Mouse (Mus musculus): Measurements from ENCODE around the gene Mogat2. TPM values are rescaled to one million over a fixed set of nuclear protein-coding genes. Genes with fewer than 3 reads are reported as not detected.

Gene Mogat2
- polyA plus RNA-seq, 1 experiment from 2014 or later, result 0.95 TPM

GRCm38 (mm10) chr7:99191411-99191810 is 47.0 kb downstream of the Mogat2 start:
- no peak overlapping the region for H3K27ac ChIP-seq (ENCODE audit: low read length)
- H3K4me2 ChIP-seq (ENCODE audit: low read depth, low read length), result no peak overlapping the region
- ATAC-seq (replicated peaks; ENCODE audit: extremely low read depth, insufficient read depth, low FRiP score), result no peak

GRCm38 (mm10) chr7:99189885-99190284 is 48.5 kb downstream of the Mogat2 start:
- Histone ChIP-seq H3K36me3 (ENCODE audit: control insufficient read depth, insufficient read depth) (no peaks in the 10 kb centered on the region), H3K27ac (ENCODE audit: low read length) (no peak overlapping the region), H3K4me3 (ENCODE audit: low read length) (no peak overlapping the region), H3K4me1 (ENCODE audit: control insufficient read depth, insufficient read depth, low read length) (no peaks in the 10 kb centered on the region), H3K9me3 (replicated peaks; ENCODE audit: control insufficient read depth, low read length) (no peaks in the 10 kb centered on the region), H3K4me2 (ENCODE audit: low read depth, low read length) (no peak overlapping the region), H3K27me3 (ENCODE audit: control insufficient read depth, insufficient read depth, low read length) (no peaks in the 10 kb centered on the region), H3K9ac (ENCODE audit: low read length) (no peak overlapping the region)
- WGBS, result 73% methylated on average over 5 of the region's 5 CpGs
- no peak for ATAC-seq (replicated peaks; ENCODE audit: extremely low read depth, insufficient read depth, low FRiP score)

More at GRCm38 (mm10) chr7:99191411-99191810, 47.0 kb downstream of the Mogat2 start:
- Histone ChIP-seq H3K36me3 (ENCODE audit: control insufficient read depth, insufficient read depth) (no peaks in the 10 kb centered on the region), H3K9me3 (replicated peaks; ENCODE audit: control insufficient read depth, low read length) (no peaks in the 10 kb centered on the region), H3K9ac (ENCODE audit: low read length) (no peak overlapping the region), H3K4me3 (ENCODE audit: low read length) (no peak overlapping the region), H3K4me1 (ENCODE audit: control insufficient read depth, insufficient read depth, low read length) (no peaks in the 10 kb centered on the region), H3K27me3 (ENCODE audit: control insufficient read depth, insufficient read depth, low read length) (no peaks in the 10 kb centered on the region)

- 75% methylated on average over 6 of the region's 6 CpGs for WGBS
- Histone ChIP-seq H3K27me3 (ENCODE audit: control insufficient read depth, insufficient read depth, low read length) (peaks cover 5% of the 10 kb centered on the region), H3K27ac (ENCODE audit: low read length) (no peak overlapping the region), H3K4me3 (ENCODE audit: low read length) (no peak overlapping the region), H3K9me3 (replicated peaks; ENCODE audit: control insufficient read depth, low read length) (no peaks in the 10 kb centered on the region), H3K4me1 (ENCODE audit: control insufficient read depth, insufficient read depth, low read length) (no peaks in the 10 kb centered on the region), H3K4me2 (ENCODE audit: low read depth, low read length) (no peak overlapping the region), H3K36me3 (ENCODE audit: control insufficient read depth, insufficient read depth) (no peaks in the 10 kb centered on the region), H3K9ac (ENCODE audit: low read length) (no peak overlapping the region)
- no peak for ATAC-seq (replicated peaks; ENCODE audit: extremely low read depth, insufficient read depth, low FRiP score)
These were observed 49.8 kb downstream of the Mogat2 start for GRCm38 (mm10) chr7:99188630-99189029.

GRCm38 (mm10) chr7:99187451-99187850 is 51.0 kb downstream of the Mogat2 start:
- Histone ChIP-seq H3K4me2 (ENCODE audit: low read depth, low read length) (no peak overlapping the region), H3K36me3 (ENCODE audit: control insufficient read depth, insufficient read depth) (no peaks in the 10 kb centered on the region), H3K27me3 (ENCODE audit: control insufficient read depth, insufficient read depth, low read length) (peaks cover 7% of the 10 kb centered on the region), H3K4me1 (ENCODE audit: control insufficient read depth, insufficient read depth, low read length) (peaks cover 2% of the 10 kb centered on the region), H3K9me3 (replicated peaks; ENCODE audit: control insufficient read depth, low read length) (no peaks in the 10 kb centered on the region), H3K4me3 (ENCODE audit: low read length) (no peak overlapping the region), H3K9ac (ENCODE audit: low read length) (no peak overlapping the region), H3K27ac (ENCODE audit: low read length) (no peak overlapping the region)
- ATAC-seq (replicated peaks; ENCODE audit: extremely low read depth, insufficient read depth, low FRiP score), result no peak
- 81% methylated on average over 5 of the region's 5 CpGs for WGBS

GRCm38 (mm10) chr7:99185405-99185804 is 53.0 kb downstream of the Mogat2 start:
- no peak overlapping the region for H3K4me3 ChIP-seq (ENCODE audit: low read length)
- WGBS, result 82% methylated on average over 3 of the region's 3 CpGs

GRCm38 (mm10) chr7:99183751-99184150 is 54.7 kb downstream of the Mogat2 start:
- Histone ChIP-seq H3K4me1 (ENCODE audit: control insufficient read depth, insufficient read depth, low read length) (peaks cover 2% of the 10 kb centered on the region), H3K36me3 (ENCODE audit: control insufficient read depth, insufficient read depth) (no peaks in the 10 kb centered on the region), H3K27ac (ENCODE audit: low read length) (no peak overlapping the region; the same call in 1 of the 2 replicates), H3K4me3 (ENCODE audit: low read length) (no peak overlapping the region), H3K27me3 (ENCODE audit: control insufficient read depth, insufficient read depth, low read length) (peaks cover 9% of the 10 kb centered on the region), H3K9me3 (replicated peaks; ENCODE audit: control insufficient read depth, low read length) (no peaks in the 10 kb centered on the region), H3K9ac (ENCODE audit: low read length) (no peak overlapping the region), H3K4me2 (ENCODE audit: low read depth, low read length) (peak overlapping the region; percentile 95)
- ATAC-seq (replicated peaks; ENCODE audit: extremely low read depth, insufficient read depth, low FRiP score), result no peak
- 70% methylated on average over 6 of the region's 6 CpGs for WGBS

More at GRCm38 (mm10) chr7:99185405-99185804, 53.0 kb downstream of the Mogat2 start:
- Histone ChIP-seq H3K4me2 (ENCODE audit: low read depth, low read length) (no peak overlapping the region), H3K9me3 (replicated peaks; ENCODE audit: control insufficient read depth, low read length) (no peaks in the 10 kb centered on the region), H3K4me1 (ENCODE audit: control insufficient read depth, insufficient read depth, low read length) (peaks cover 2% of the 10 kb centered on the region), H3K36me3 (ENCODE audit: control insufficient read depth, insufficient read depth) (no peaks in the 10 kb centered on the region), H3K27me3 (ENCODE audit: control insufficient read depth, insufficient read depth, low read length) (peaks cover 9% of the 10 kb centered on the region), H3K27ac (ENCODE audit: low read length) (no peak overlapping the region), H3K9ac (ENCODE audit: low read length) (no peak overlapping the region)
- no peak for ATAC-seq (replicated peaks; ENCODE audit: extremely low read depth, insufficient read depth, low FRiP score)

- H3K27ac ChIP-seq (ENCODE audit: low read length), result peak within 1 kb of the TSS; percentile 86
- H3K9ac ChIP-seq (ENCODE audit: low read length), result peak within 1 kb of the TSS; percentile 87
- no peaks in the 10 kb centered on the region for H3K36me3 ChIP-seq (ENCODE audit: control insufficient read depth, insufficient read depth)
- peaks cover 2% of the 10 kb centered on the region for H3K4me1 ChIP-seq (ENCODE audit: control insufficient read depth, insufficient read depth, low read length)
- peaks cover 9% of the 10 kb centered on the region for H3K27me3 ChIP-seq (ENCODE audit: control insufficient read depth, insufficient read depth, low read length)
- under 1% methylated on average over 63 of the region's 63 CpGs for whole genome bisulfite sequencing
- H3K9me3 ChIP-seq (replicated peaks; ENCODE audit: control insufficient read depth, low read length), result no peaks in the 10 kb centered on the region
- peak; percentile 96 for ATAC-seq (replicated peaks; ENCODE audit: extremely low read depth, insufficient read depth, low FRiP score)
- H3K4me2 ChIP-seq (ENCODE audit: low read depth, low read length), result peak within 1 kb of the TSS; percentile 95
- H3K4me3 ChIP-seq (ENCODE audit: low read length), result peak within 1 kb of the TSS; percentile 70
These were observed 55.8 kb downstream of the Mogat2 start, which contains the start of gene Dgat2 for GRCm38 (mm10) chr7:99182432-99183172. TSS of gene Dgat2 (minus strand) at chr7:99182719.

- peaks cover 9% of the 10 kb centered on the region for H3K27me3 ChIP-seq (ENCODE audit: control insufficient read depth, insufficient read depth, low read length)
These were observed 56.6 kb downstream of the Mogat2 start for GRCm38 (mm10) chr7:99181619-99182431.

GRCm38 (mm10) chr7:99180162-99180561 is 58.3 kb downstream of the Mogat2 start:
- Histone ChIP-seq H3K4me1 (ENCODE audit: control insufficient read depth, insufficient read depth, low read length) (peaks cover 2% of the 10 kb centered on the region), H3K9ac (ENCODE audit: low read length) (no peak overlapping the region), H3K36me3 (ENCODE audit: control insufficient read depth, insufficient read depth) (no peaks in the 10 kb centered on the region), H3K27ac (ENCODE audit: low read length) (no peak overlapping the region), H3K4me2 (ENCODE audit: low read depth, low read length) (no peak overlapping the region), H3K9me3 (replicated peaks; ENCODE audit: control insufficient read depth, low read length) (no peaks in the 10 kb centered on the region), H3K4me3 (ENCODE audit: low read length) (no peak overlapping the region), H3K27me3 (ENCODE audit: control insufficient read depth, insufficient read depth, low read length) (peaks cover 9% of the 10 kb centered on the region)
- WGBS, result 68% methylated on average over 1 of the region's 1 CpGs
- ATAC-seq (replicated peaks; ENCODE audit: extremely low read depth, insufficient read depth, low FRiP score), result no peak

More at GRCm38 (mm10) chr7:99181619-99182431, 56.6 kb downstream of the Mogat2 start:
- WGBS, result 24% methylated on average over 14 of the region's 14 CpGs
- Histone ChIP-seq H3K4me3 (ENCODE audit: low read length) (peak overlapping the region; percentile 70), H3K4me2 (ENCODE audit: low read depth, low read length) (peak overlapping the region; percentile 95), H3K36me3 (ENCODE audit: control insufficient read depth, insufficient read depth) (no peaks in the 10 kb centered on the region), H3K4me1 (ENCODE audit: control insufficient read depth, insufficient read depth, low read length) (peaks cover 2% of the 10 kb centered on the region), H3K9ac (ENCODE audit: low read length) (peak overlapping the region; percentile 87), H3K9me3 (replicated peaks; ENCODE audit: control insufficient read depth, low read length) (no peaks in the 10 kb centered on the region), H3K27ac (ENCODE audit: low read length) (peak overlapping the region; percentile 86)
- peak; percentile 2; the same call in 1 of the 2 replicates for ATAC-seq (replicated peaks; ENCODE audit: extremely low read depth, insufficient read depth, low FRiP score)
